Mouse (Mus musculus) ES-Bruce4 (cell line): ENCODE results near the gene Celf6.

Experiments used
- CTCF ChIP-seq: IDR thresholded peaks from one replicate; pipeline ENCODE4 v1.8.1; 2011; ENCODE audit warnings: low read depth, low read length
- POLR2A ChIP-seq: IDR thresholded peaks from one replicate; pipeline ENCODE4 v1.8.1; 2011; ENCODE audit warnings: low read length; ENCODE audit not compliant: insufficient read depth

GRCm38 (mm10) chr9:59638372-59638771, 60.7 kb downstream of the Celf6 start:
- no peak for TF ChIP-seq POLR2A
- TF ChIP-seq CTCF: no peak
